Mouse (Mus musculus): ENCODE measurements around the gene Btbd35f30. TPM values are rescaled to one million over a fixed set of nuclear protein-coding genes. Genes with fewer than 3 reads are reported as not detected.
"Not testable (repeated sequence)": the region's sequence is repeated elsewhere in the genome, so short reads cannot be mapped to it uniquely, and the experiment has no call there.

The Btbd35f30 gene
- polyA plus RNA-seq (2015; fragmentation: Nextera tagmentation; extraction: Ambion mirVana): not detected in 2 replicates

DNA sequence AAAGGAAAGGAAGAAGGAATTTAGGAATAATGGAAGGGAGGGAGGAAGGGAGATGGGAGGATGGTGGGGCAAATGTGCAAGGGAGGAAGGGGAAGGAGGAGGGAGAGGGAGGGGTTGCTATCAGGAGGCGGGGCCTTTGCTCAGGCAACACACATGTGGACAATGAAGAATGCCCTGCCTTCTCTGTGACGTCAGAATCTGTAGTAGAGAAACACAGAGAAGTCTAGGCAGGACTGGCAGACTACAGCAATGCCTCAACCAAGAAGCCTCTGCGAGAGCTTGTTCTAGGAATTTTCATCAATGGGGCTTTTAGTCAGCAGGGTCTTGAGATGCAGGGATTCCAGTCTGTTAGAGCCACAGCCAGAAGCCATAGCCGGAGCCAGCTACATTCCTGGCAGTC is at the start of gene Btbd35f30:
Btbd35f30 (plus strand) TSS at position 301 of the 400 bp plus-strand sequence.
- H3K9ac ChIP-seq (ENCODE audit: low read length); H3K4me3 ChIP-seq (replicated peaks; ENCODE audit: low read length); ATAC-seq (ENCODE audit: insufficient read depth, low FRiP score); H3K27me3 ChIP-seq (ENCODE audit: control insufficient read depth, insufficient read depth, low read length); H3K4me2 ChIP-seq (ENCODE audit: low read depth, low read length); H3K27ac ChIP-seq (ENCODE audit: low read length); H3K4me1 ChIP-seq (ENCODE audit: control insufficient read depth, insufficient read depth, low read length); H3K9me3 ChIP-seq (replicated peaks; ENCODE audit: control insufficient read depth, low read length); H3K36me3 ChIP-seq (ENCODE audit: control insufficient read depth, insufficient read depth, low read length): not testable (repeated sequence)
- WGBS: no CpG with 5 or more reads among the region's 4 CpGs

DNA sequence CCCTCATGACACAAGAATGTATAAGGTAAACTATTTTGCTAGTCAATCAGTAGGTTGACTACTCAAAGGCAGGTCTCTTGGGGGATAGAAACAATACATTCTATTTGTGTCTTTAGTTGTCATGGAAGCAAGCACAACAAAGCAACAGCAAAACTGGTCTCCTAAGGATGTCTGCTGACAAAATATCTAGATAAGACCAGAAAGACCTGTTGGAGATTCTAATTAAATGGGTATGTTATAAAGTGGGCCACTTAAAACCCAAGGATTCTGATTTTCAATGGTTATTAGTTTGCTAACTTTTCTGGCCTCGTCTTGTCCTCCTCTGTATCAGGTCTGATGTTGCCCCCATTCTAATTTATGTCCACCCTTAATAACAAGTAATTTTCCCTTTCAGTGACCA is 47.0 kb downstream of the Btbd35f30 start, which contains the start of gene Gm21789:
Gm21789 (plus strand) TSS at position 301 of the 400 bp plus-strand sequence.
- not testable (repeated sequence) for H3K27ac ChIP-seq (ENCODE audit: low read length); H3K27me3 ChIP-seq (ENCODE audit: control insufficient read depth, insufficient read depth, low read length); H3K4me1 ChIP-seq (ENCODE audit: control insufficient read depth, insufficient read depth, low read length); H3K9me3 ChIP-seq (replicated peaks; ENCODE audit: control insufficient read depth, low read length); H3K4me2 ChIP-seq (ENCODE audit: low read depth, low read length); H3K9ac ChIP-seq (ENCODE audit: low read length); H3K4me3 ChIP-seq (replicated peaks; ENCODE audit: low read length); ATAC-seq (ENCODE audit: insufficient read depth, low FRiP score); H3K36me3 ChIP-seq (ENCODE audit: control insufficient read depth, insufficient read depth, low read length)
- WGBS: no CpG with 5 or more reads among the region's 1 CpGs

Other genes with a start within 250 kb of the Btbd35f30 start
- gene Gm5926, start 243.9 kb upstream of the Btbd35f30 start, polyA plus RNA-seq (2015; fragmentation: Nextera tagmentation; extraction: Ambion mirVana): not detected in 2 replicates
- not detected in 2 replicates for gene Btbd35f21, start 168.5 kb upstream of the Btbd35f30 start, polyA plus RNA-seq (2015; fragmentation: Nextera tagmentation; extraction: Ambion mirVana)
- not detected in 2 replicates for gene Gm21789, start 47.1 kb downstream of the Btbd35f30 start, polyA plus RNA-seq (2015; fragmentation: Nextera tagmentation; extraction: Ambion mirVana)
- gene Btbd35f5, start 79.3 kb downstream of the Btbd35f30 start, polyA plus RNA-seq (2015; fragmentation: Nextera tagmentation; extraction: Ambion mirVana): not detected in 2 replicates

Measured in stomach, embryonic 16.5 days (tissue).